Mouse (Mus musculus) brain, embryonic 14.5 days (tissue): Measurements from ENCODE around the gene Cadps.

ENCODE experiments used
- CTCF ChIP-seq: fragments of 200-500 bp; IDR thresholded peaks from 2 replicates; pipeline ENCODE4 v1.5.1; 2012; ENCODE audit warnings: inconsistent platforms, mild to moderate bottlenecking, moderate library complexity, borderline replicate concordance; ENCODE audit not compliant: insufficient read depth, insufficient read length; ENCODE audit errors: extremely low read depth
- POLR2A ChIP-seq: fragments of 200-500 bp; IDR thresholded peaks from 2 replicates; pipeline ENCODE4 v1.6.1; 2012; ENCODE audit warnings: mild to moderate bottlenecking, inconsistent platforms, borderline replicate concordance; ENCODE audit not compliant: poor library complexity, insufficient read depth, insufficient read length, severe bottlenecking; ENCODE audit errors: extremely low read depth

DNA sequence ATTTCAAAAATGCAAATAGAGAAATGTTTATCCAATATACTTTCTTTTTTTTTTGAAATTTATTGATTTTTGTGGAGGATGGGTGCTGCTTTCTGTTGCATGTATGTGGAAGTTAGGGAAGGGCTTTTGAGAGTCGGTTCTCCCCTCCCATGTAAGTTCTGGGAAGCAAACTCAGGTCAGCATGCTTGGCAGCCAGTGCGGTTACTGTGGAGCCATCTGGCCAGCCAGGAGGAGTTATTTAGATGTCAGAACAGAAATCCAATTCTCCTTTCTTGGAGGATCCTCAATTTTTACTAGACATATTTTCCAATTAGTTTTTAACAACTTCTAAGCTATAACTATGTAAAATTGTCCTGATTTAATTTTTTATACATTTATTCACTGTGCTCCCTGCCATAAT, 21.8 kb downstream of the Cadps start:
- TF ChIP-seq POLR2A, result no peak
- TF ChIP-seq CTCF, result no peak
